Mouse (Mus musculus) pancreas, adult 10 weeks (tissue): Measurements from ENCODE around the gene Tnrc6a. TPM values are rescaled to one million over a fixed set of nuclear protein-coding genes. Genes with fewer than 3 reads are reported as not detected.

ENCODE experiments used
- polyA plus RNA-seq: library from polyadenylated mRNA; stranded (reverse); fragments of 350-450 nt; fragmentation: Illumina TruSeq; extraction: RNeasy Lipid Tissue Mini Kit (QIAGEN cat#74804); gene quantifications from one replicate; pipeline ENCODE4 v1.2.3, GENCODE M21; 2015; ENCODE audit warnings: low read depth, low replicate concordance; ENCODE audit not compliant: insufficient read depth

Tnrc6a gene
- polyA plus RNA-seq, result 17.2 TPM

GRCm38 (mm10) chr7:123123665-123124298, at the start of gene Tnrc6a:
Gene Tnrc6a, plus strand, starts transcription at chr7:123123885.

GRCm38 (mm10) chr7:123214365-123215075, 90.8 kb downstream of the Tnrc6a start, which contains the start of gene Slc5a11:
Gene Slc5a11, plus strand, starts transcription at chr7:123214780.

Other genes with a start within 250 kb of the Tnrc6a start
- gene Rbbp6, start 158.2 kb upstream of the Tnrc6a start, polyA plus RNA-seq, result 14.7 TPM
- gene Slc5a11, start 90.9 kb downstream of the Tnrc6a start, polyA plus RNA-seq, result not detected
- 77.8 TPM for gene Lcmt1, start 245.9 kb downstream of the Tnrc6a start, polyA plus RNA-seq
- 7.9 TPM for gene Arhgap17, start 246.0 kb downstream of the Tnrc6a start, polyA plus RNA-seq